Mouse (Mus musculus): Measurements from ENCODE around the gene H2-Ob.

GRCm38 (mm10) chr17:34249878-34250277 is 11.2 kb downstream of the H2-Ob start:
- TF ChIP-seq POLR2A (IDR thresholded peaks at IDR 0.05; ENCODE audit: borderline replicate concordance, low read depth, low read length): no peak
- no peak for TF ChIP-seq CTCF (IDR thresholded peaks at IDR 0.05; ENCODE audit: low read depth, low read length)
